Mouse (Mus musculus): ENCODE data around the gene Sema3a.

GRCm38 (mm10) chr5:13416960-13417710 lies 291.9 kb downstream of the Sema3a start:
- TF ChIP-seq CTCF (conservative IDR thresholded peaks at IDR 0.05; ENCODE audit: low read length) (no peak), NANOG (IDR thresholded peaks at IDR 0.05; ENCODE audit: borderline replicate concordance, low read length) (no peak)

Data from E14TG2a.4 (cell line).